Mouse (Mus musculus): ENCODE results near the gene Phlda3. TPM values are rescaled to one million over a fixed set of nuclear protein-coding genes. Genes with fewer than 3 reads are reported as not detected.

Phlda3 gene
- polyA plus RNA-seq, 1 experiment from 2014 or later = 33.3 TPM

- H3K4me2 ChIP-seq (ENCODE audit: low read depth, severe bottlenecking) = no peak overlapping the region
- H3K27ac ChIP-seq (replicated peaks; ENCODE audit: low read depth, low read length) = no peak overlapping the region
- DNase-seq (ENCODE audit: low spot score) = no peak
- no peaks in the 10 kb centered on the region for H3K27me3 ChIP-seq (ENCODE audit: control insufficient read depth, insufficient read depth, low read length)
- H3K4me1 ChIP-seq (ENCODE audit: control insufficient read depth, insufficient read depth, low read length) = peaks cover 2% of the 10 kb centered on the region
- 71% methylated on average over 4 of the region's 4 CpGs for WGBS
- no peak for ATAC-seq (ENCODE audit: insufficient number of reproducible peaks, low FRiP score, low TSS enrichment, low read depth)
- H3K9me3 ChIP-seq (ENCODE audit: control insufficient read depth, low read length) = no peaks in the 10 kb centered on the region
- peaks cover 11% of the 10 kb centered on the region; the same call in 1 of the 2 replicates for H3K36me3 ChIP-seq (ENCODE audit: control insufficient read depth, insufficient read depth, low read length)
- no peak overlapping the region for H3K4me3 ChIP-seq (ENCODE audit: low read depth, low read length)
- H3K9ac ChIP-seq (ENCODE audit: low read length) = no peak overlapping the region
These were observed 19.7 kb upstream of the Phlda3 start for GRCm38 (mm10) chr1:135746248-135746647.

- WGBS = 10% methylated on average over 10 of the region's 10 CpGs
- Histone ChIP-seq H3K27ac (replicated peaks; ENCODE audit: low read depth, low read length) (no peak overlapping the region), H3K36me3 (ENCODE audit: control insufficient read depth, insufficient read depth, low read length) (peaks cover 4% of the 10 kb centered on the region; the same call in 1 of the 2 replicates), H3K27me3 (ENCODE audit: control insufficient read depth, insufficient read depth, low read length) (no peaks in the 10 kb centered on the region), H3K4me1 (ENCODE audit: control insufficient read depth, insufficient read depth, low read length) (no peaks in the 10 kb centered on the region), H3K4me3 (ENCODE audit: low read depth, low read length) (no peak overlapping the region), H3K4me2 (ENCODE audit: low read depth, severe bottlenecking) (no peak overlapping the region), H3K9ac (ENCODE audit: low read length) (no peak overlapping the region), H3K9me3 (ENCODE audit: control insufficient read depth, low read length) (no peaks in the 10 kb centered on the region)
- DNase-seq (ENCODE audit: low spot score) (peak; percentile 97), ATAC-seq (ENCODE audit: insufficient number of reproducible peaks, low FRiP score, low TSS enrichment, low read depth) (peak; percentile 97)
These were observed 13.1 kb upstream of the Phlda3 start for GRCm38 (mm10) chr1:135752737-135753348.

- no peak for DNase-seq (ENCODE audit: low spot score)
- H3K4me1 ChIP-seq (ENCODE audit: control insufficient read depth, insufficient read depth, low read length) = no peaks in the 10 kb centered on the region
- H3K36me3 ChIP-seq (ENCODE audit: control insufficient read depth, insufficient read depth, low read length) = peaks cover 3% of the 10 kb centered on the region; the same call in 1 of the 2 replicates
- no peak overlapping the region for H3K4me2 ChIP-seq (ENCODE audit: low read depth, severe bottlenecking)
- H3K9me3 ChIP-seq (ENCODE audit: control insufficient read depth, low read length) = no peaks in the 10 kb centered on the region
- H3K27ac ChIP-seq (replicated peaks; ENCODE audit: low read depth, low read length) = no peak overlapping the region
- no peak overlapping the region for H3K4me3 ChIP-seq (ENCODE audit: low read depth, low read length)
- no peaks in the 10 kb centered on the region for H3K27me3 ChIP-seq (ENCODE audit: control insufficient read depth, insufficient read depth, low read length)
- WGBS = 52% methylated on average over 9 of the region's 9 CpGs
- H3K9ac ChIP-seq (ENCODE audit: low read length) = no peak overlapping the region
- no peak for ATAC-seq (ENCODE audit: insufficient number of reproducible peaks, low FRiP score, low TSS enrichment, low read depth)
These were observed 10.6 kb upstream of the Phlda3 start for GRCm38 (mm10) chr1:135755287-135755686.

GRCm38 (mm10) chr1:135755913-135756312, 10.0 kb upstream of the Phlda3 start:
- no peak overlapping the region for H3K4me3 ChIP-seq (ENCODE audit: low read depth, low read length)
- H3K27me3 ChIP-seq (ENCODE audit: control insufficient read depth, insufficient read depth, low read length) = no peaks in the 10 kb centered on the region
- WGBS = 82% methylated on average over 3 of the region's 3 CpGs
- no peak overlapping the region for H3K4me2 ChIP-seq (ENCODE audit: low read depth, severe bottlenecking)
- DNase-seq (ENCODE audit: low spot score) = no peak
- no peaks in the 10 kb centered on the region for H3K36me3 ChIP-seq (ENCODE audit: control insufficient read depth, insufficient read depth, low read length)
- ATAC-seq (ENCODE audit: insufficient number of reproducible peaks, low FRiP score, low TSS enrichment, low read depth) = no peak
- H3K27ac ChIP-seq (replicated peaks; ENCODE audit: low read depth, low read length) = no peak overlapping the region
- H3K9me3 ChIP-seq (ENCODE audit: control insufficient read depth, low read length) = no peaks in the 10 kb centered on the region
- H3K4me1 ChIP-seq (ENCODE audit: control insufficient read depth, insufficient read depth, low read length) = no peaks in the 10 kb centered on the region
- H3K9ac ChIP-seq (ENCODE audit: low read length) = no peak overlapping the region

GRCm38 (mm10) chr1:135757287-135757686, 8.6 kb upstream of the Phlda3 start:
- Histone ChIP-seq H3K27ac (replicated peaks; ENCODE audit: low read depth, low read length) (no peak overlapping the region), H3K36me3 (ENCODE audit: control insufficient read depth, insufficient read depth, low read length) (no peaks in the 10 kb centered on the region), H3K4me1 (ENCODE audit: control insufficient read depth, insufficient read depth, low read length) (no peaks in the 10 kb centered on the region), H3K4me2 (ENCODE audit: low read depth, severe bottlenecking) (no peak overlapping the region), H3K9me3 (ENCODE audit: control insufficient read depth, low read length) (no peaks in the 10 kb centered on the region), H3K4me3 (ENCODE audit: low read depth, low read length) (no peak overlapping the region), H3K27me3 (ENCODE audit: control insufficient read depth, insufficient read depth, low read length) (no peaks in the 10 kb centered on the region), H3K9ac (ENCODE audit: low read length) (no peak overlapping the region)
- 74% methylated on average over 8 of the region's 8 CpGs for WGBS
- ATAC-seq (ENCODE audit: insufficient number of reproducible peaks, low FRiP score, low TSS enrichment, low read depth) (no peak), DNase-seq (ENCODE audit: low spot score) (no peak)

GRCm38 (mm10) chr1:135759685-135760084, 6.2 kb upstream of the Phlda3 start:
- Histone ChIP-seq H3K9ac (ENCODE audit: low read length) (no peak overlapping the region), H3K4me3 (ENCODE audit: low read depth, low read length) (no peak overlapping the region), H3K27me3 (ENCODE audit: control insufficient read depth, insufficient read depth, low read length) (no peaks in the 10 kb centered on the region), H3K36me3 (ENCODE audit: control insufficient read depth, insufficient read depth, low read length) (no peaks in the 10 kb centered on the region), H3K4me2 (ENCODE audit: low read depth, severe bottlenecking) (no peak overlapping the region), H3K27ac (replicated peaks; ENCODE audit: low read depth, low read length) (no peak overlapping the region), H3K9me3 (ENCODE audit: control insufficient read depth, low read length) (no peaks in the 10 kb centered on the region), H3K4me1 (ENCODE audit: control insufficient read depth, insufficient read depth, low read length) (peaks cover 4% of the 10 kb centered on the region; the same call in 1 of the 2 replicates)
- WGBS = 58% methylated on average over 4 of the region's 4 CpGs
- DNase-seq (ENCODE audit: low spot score) (no peak), ATAC-seq (ENCODE audit: insufficient number of reproducible peaks, low FRiP score, low TSS enrichment, low read depth) (no peak)

- Histone ChIP-seq H3K4me2 (ENCODE audit: low read depth, severe bottlenecking) (no peak overlapping the region), H3K4me3 (ENCODE audit: low read depth, low read length) (no peak overlapping the region), H3K9ac (ENCODE audit: low read length) (no peak overlapping the region), H3K9me3 (ENCODE audit: control insufficient read depth, low read length) (no peaks in the 10 kb centered on the region), H3K27ac (replicated peaks; ENCODE audit: low read depth, low read length) (no peak overlapping the region), H3K4me1 (ENCODE audit: control insufficient read depth, insufficient read depth, low read length) (peaks cover 4% of the 10 kb centered on the region), H3K36me3 (ENCODE audit: control insufficient read depth, insufficient read depth, low read length) (no peaks in the 10 kb centered on the region), H3K27me3 (ENCODE audit: control insufficient read depth, insufficient read depth, low read length) (no peaks in the 10 kb centered on the region)
- 68% methylated on average over 8 of the region's 8 CpGs for WGBS
- no peak for ATAC-seq (ENCODE audit: insufficient number of reproducible peaks, low FRiP score, low TSS enrichment, low read depth)
- no peak for DNase-seq (ENCODE audit: low spot score)
These were observed 5.7 kb upstream of the Phlda3 start for GRCm38 (mm10) chr1:135760216-135760615.

- DNase-seq (ENCODE audit: low spot score) (no peak), ATAC-seq (ENCODE audit: insufficient number of reproducible peaks, low FRiP score, low TSS enrichment, low read depth) (no peak)
- Histone ChIP-seq H3K36me3 (ENCODE audit: control insufficient read depth, insufficient read depth, low read length) (no peaks in the 10 kb centered on the region), H3K4me2 (ENCODE audit: low read depth, severe bottlenecking) (no peak overlapping the region), H3K9ac (ENCODE audit: low read length) (no peak overlapping the region), H3K27me3 (ENCODE audit: control insufficient read depth, insufficient read depth, low read length) (no peaks in the 10 kb centered on the region), H3K4me1 (ENCODE audit: control insufficient read depth, insufficient read depth, low read length) (peaks cover 17% of the 10 kb centered on the region), H3K9me3 (ENCODE audit: control insufficient read depth, low read length) (no peaks in the 10 kb centered on the region), H3K27ac (replicated peaks; ENCODE audit: low read depth, low read length) (no peak overlapping the region), H3K4me3 (ENCODE audit: low read depth, low read length) (no peak overlapping the region)
- WGBS = 90% methylated on average over 5 of the region's 5 CpGs
These were observed 4.2 kb upstream of the Phlda3 start for GRCm38 (mm10) chr1:135761728-135762127.

Data from limb, embryonic 11.5 days (tissue).